Mouse (Mus musculus) midbrain, embryonic 10.5 days (tissue): ENCODE results near the gene 4931414P19Rik. TPM values are rescaled to one million over a fixed set of nuclear protein-coding genes. Genes with fewer than 3 reads are reported as not detected.

Experiments used
- DNase-seq: peaks from one replicate; pipeline ENCODE4 v3.0.0-alpha.2; 2017; ENCODE audit warnings: low spot score
- H3K27ac ChIP-seq: fragments of 300-500 bp; sonication (generic); replicated peaks from 2 replicates; pipeline ENCODE4 v1.5.1; 2016; ENCODE audit warnings: mild to moderate bottlenecking
- H3K27me3 ChIP-seq: fragments of 300-500 bp; sonication (generic); 2 replicates; pipeline ENCODE4 v1.6.1; 2016; ENCODE audit warnings: low read depth, mild to moderate bottlenecking; ENCODE audit not compliant: poor library complexity, severe bottlenecking
- H3K36me3 ChIP-seq: fragments of 300-500 bp; sonication (generic); 2 replicates; pipeline ENCODE4 v1.6.1; 2016; ENCODE audit warnings: mild to moderate bottlenecking, moderate library complexity
- H3K4me1 ChIP-seq: fragments of 300-500 bp; sonication (generic); 2 replicates; pipeline ENCODE4 v1.6.1; 2016
- H3K4me3 ChIP-seq: fragments of 300-500 bp; sonication (generic); 2 replicates; pipeline ENCODE4 v1.5.1; 2016; ENCODE audit warnings: mild to moderate bottlenecking, moderate library complexity
- H3K9me3 ChIP-seq: fragments of 300-500 bp; sonication (generic); replicated peaks from 2 replicates; pipeline ENCODE4 v1.6.1; 2016; ENCODE audit warnings: mild to moderate bottlenecking
- WGBS: fragments of 180-500 bp; shearing (Covaris S2); methylation state at CpG from one replicate; pipeline ENCODE4 v1.1.7; 2016; 5-methylcytosine and 5-hydroxymethylcytosine counted together
- polyA plus RNA-seq: library from polyadenylated mRNA; unstranded; fragments of >200 nt; fragmentation: Nextera tagmentation; extraction: Ambion mirVana; gene quantifications from 2 replicates; pipeline ENCODE4 v1.2.1, GENCODE M21; 2016

4931414P19Rik gene
- polyA plus RNA-seq, 1 experiment from 2014 or later = 11.0 TPM

DNA sequence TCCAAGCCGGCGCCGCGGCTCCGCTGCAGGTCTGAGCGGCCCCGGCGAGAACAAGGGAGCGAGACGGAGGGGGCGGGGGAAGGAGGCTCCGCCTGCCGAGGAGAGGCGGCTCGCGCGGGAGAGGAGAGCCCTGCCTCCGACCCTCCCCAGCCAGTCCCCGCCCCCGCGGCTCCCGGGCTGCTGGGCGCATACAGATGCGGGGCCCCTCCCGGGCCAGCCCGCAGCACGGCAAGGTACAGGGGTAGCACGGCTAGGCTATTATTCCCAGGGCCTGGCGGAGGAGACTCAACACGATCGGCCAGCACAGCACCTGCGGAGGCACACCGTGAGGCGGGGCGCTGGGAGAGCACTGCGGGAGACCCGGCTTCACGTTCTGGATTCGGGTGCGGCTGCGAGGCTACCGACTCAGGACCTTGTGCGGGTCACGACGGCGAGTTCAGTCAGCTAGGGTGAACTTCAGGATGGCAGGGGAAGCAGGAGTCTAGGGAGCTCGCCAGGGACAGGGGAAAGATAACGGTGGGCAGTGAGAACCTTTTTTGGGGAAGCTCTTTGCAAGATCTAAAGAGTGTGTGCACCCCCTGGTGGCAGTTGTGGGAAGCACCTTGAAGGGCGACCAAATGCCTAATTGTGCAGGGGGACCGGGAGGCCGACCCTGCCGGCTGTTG, 35.6 kb upstream of the 4931414P19Rik start, which contains the start of gene Cdh24:
TSS of gene Cdh24 (minus strand) at position 60 of the 665 bp plus-strand sequence.
- under 1% methylated on average over 52 of the region's 52 CpGs for WGBS
- peak within 1 kb of the TSS; percentile 87 for H3K4me3 ChIP-seq
- peak within 1 kb of the TSS; percentile 96 for H3K27ac ChIP-seq
- H3K36me3 ChIP-seq = peaks cover 75% of the 10 kb centered on the region
- peak; percentile 92 for DNase-seq
- no peaks in the 10 kb centered on the region for H3K27me3 ChIP-seq
- peaks cover 39% of the 10 kb centered on the region for H3K4me1 ChIP-seq
- no peaks in the 10 kb centered on the region for H3K9me3 ChIP-seq

DNA sequence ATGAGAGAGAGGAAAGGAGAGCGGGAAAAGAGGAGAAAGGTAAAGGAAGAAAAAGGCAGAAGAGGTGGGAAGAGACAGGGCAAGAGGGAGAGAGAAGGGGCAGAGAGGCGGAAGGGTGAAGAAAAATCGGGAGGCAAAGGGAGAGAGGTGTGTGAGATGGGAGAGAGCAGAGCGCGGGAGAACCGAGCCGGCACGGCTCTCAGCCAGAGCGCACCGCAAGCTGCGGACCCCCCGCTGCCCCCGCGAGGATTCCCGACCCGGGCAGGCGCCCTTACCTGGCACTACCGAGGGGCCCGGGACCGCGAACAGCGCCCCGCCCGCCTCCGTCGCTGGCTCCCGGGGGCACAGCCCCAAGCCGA, 35.1 kb upstream of the 4931414P19Rik start, which contains the start of gene Gm17606:
TSS of gene Gm17606 (plus strand) at position 7 of the 359 bp plus-strand sequence.
- no peaks in the 10 kb centered on the region for H3K9me3 ChIP-seq
- DNase-seq = no peak
- H3K4me1 ChIP-seq = peaks cover 39% of the 10 kb centered on the region
- no peaks in the 10 kb centered on the region for H3K27me3 ChIP-seq
- H3K36me3 ChIP-seq = peaks cover 75% of the 10 kb centered on the region
- peak within 1 kb of the TSS; percentile 87 for H3K4me3 ChIP-seq
- peak within 1 kb of the TSS; percentile 96 for H3K27ac ChIP-seq
- WGBS = under 1% methylated on average over 28 of the region's 28 CpGs

GRCm38 (mm10) chr14:54640121-54640520, 34.3 kb upstream of the 4931414P19Rik start:
- 36% methylated on average over 4 of the region's 4 CpGs for whole genome bisulfite sequencing
- H3K27ac ChIP-seq = peak overlapping the region; percentile 96
- no peaks in the 10 kb centered on the region for H3K27me3 ChIP-seq
- H3K4me3 ChIP-seq = peak overlapping the region; percentile 87
- H3K4me1 ChIP-seq = peaks cover 39% of the 10 kb centered on the region
- H3K9me3 ChIP-seq = no peaks in the 10 kb centered on the region
- H3K36me3 ChIP-seq = peaks cover 75% of the 10 kb centered on the region
- no peak for DNase-seq

GRCm38 (mm10) chr14:54638210-54638609, 32.4 kb upstream of the 4931414P19Rik start:
- WGBS = 88% methylated on average over 5 of the region's 5 CpGs
- Histone ChIP-seq H3K27ac (no peak overlapping the region), H3K27me3 (no peaks in the 10 kb centered on the region), H3K4me1 (peaks cover 39% of the 10 kb centered on the region), H3K36me3 (peaks cover 75% of the 10 kb centered on the region), H3K9me3 (no peaks in the 10 kb centered on the region), H3K4me3 (no peak overlapping the region)
- DNase-seq = no peak

DNA sequence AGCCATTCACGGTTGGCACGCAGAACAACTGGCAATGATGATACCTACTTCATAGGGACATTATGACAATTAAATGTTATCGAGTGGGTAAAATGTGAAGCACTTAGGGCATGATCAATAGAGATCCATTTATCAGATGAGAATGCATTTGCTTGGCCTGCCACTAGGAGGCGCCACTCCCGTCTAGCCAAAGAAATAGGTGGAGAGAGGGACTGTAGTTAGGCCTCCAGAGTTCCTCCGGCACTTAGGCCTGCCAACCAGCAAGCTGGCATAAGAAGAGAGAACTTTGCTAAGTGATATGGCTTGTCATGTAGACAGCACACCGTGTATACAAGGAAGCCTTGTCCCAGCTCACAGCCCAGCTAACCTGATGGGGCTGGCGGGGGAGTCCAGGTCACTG, 31.2 kb upstream of the 4931414P19Rik start:
- Histone ChIP-seq H3K4me1 (peaks cover 37% of the 10 kb centered on the region), H3K4me3 (no peak overlapping the region), H3K27me3 (no peaks in the 10 kb centered on the region), H3K9me3 (no peaks in the 10 kb centered on the region), H3K27ac (no peak overlapping the region), H3K36me3 (peaks cover 75% of the 10 kb centered on the region)
- WGBS = 47% methylated on average over 8 of the region's 8 CpGs
- peak; percentile 67 for DNase-seq

- no peak for DNase-seq
- H3K36me3 ChIP-seq = peaks cover 98% of the 10 kb centered on the region
- H3K27me3 ChIP-seq = no peaks in the 10 kb centered on the region
- WGBS = 79% methylated on average over 4 of the region's 4 CpGs
- no peaks in the 10 kb centered on the region for H3K9me3 ChIP-seq
- peaks cover 9% of the 10 kb centered on the region for H3K4me1 ChIP-seq
- 0 out of 2 replicates have a peak overlapping the region, but pooled peaks have one; percentile 1 for H3K27ac ChIP-seq
- H3K4me3 ChIP-seq = no peak overlapping the region
These were observed 28.4 kb upstream of the 4931414P19Rik start for GRCm38 (mm10) chr14:54634182-54634581.

DNA sequence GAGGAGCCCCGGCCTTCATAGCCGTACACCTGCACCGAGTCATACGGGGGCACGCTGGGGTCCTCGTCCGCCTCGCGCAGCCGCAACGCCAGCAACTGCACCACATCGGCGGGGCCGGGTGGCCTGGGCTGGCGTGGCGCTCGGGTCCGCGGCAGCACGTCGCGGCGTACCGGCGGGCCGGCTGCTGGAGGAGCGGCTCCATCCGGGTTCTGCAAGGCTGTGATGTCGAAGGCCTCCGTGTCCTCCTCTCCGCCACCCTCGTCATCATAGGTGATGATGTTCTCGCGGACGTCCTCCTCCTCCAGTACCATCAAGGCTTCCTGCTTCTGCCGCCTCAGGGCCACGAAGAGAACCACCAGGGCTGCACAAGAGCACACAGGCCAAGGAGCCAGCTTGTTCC, 26.5 kb upstream of the 4931414P19Rik start:
- Histone ChIP-seq H3K4me3 (no peak overlapping the region), H3K4me1 (no peaks in the 10 kb centered on the region), H3K36me3 (peaks cover 78% of the 10 kb centered on the region), H3K27me3 (no peaks in the 10 kb centered on the region), H3K27ac (no peak overlapping the region), H3K9me3 (no peaks in the 10 kb centered on the region)
- no peak for DNase-seq
- WGBS = 91% methylated on average over 37 of the region's 37 CpGs

DNA sequence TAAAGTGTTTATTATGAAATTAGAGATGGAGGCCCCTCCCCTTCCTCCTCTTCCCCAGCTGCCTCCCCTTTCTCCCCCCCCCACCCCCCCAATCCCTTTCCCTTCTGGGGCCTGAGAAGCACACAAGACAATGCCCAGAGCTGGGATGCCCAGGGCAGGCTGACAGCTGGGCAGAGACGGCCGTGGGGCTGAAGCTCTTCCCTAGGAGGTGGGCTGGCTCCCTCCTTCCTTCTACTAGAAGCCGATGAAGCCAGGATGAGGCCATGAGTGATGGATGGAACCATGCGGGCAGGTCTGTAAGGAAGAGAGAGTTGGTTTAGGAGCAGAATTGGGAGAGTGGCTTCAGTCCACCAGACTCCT, 25.4 kb upstream of the 4931414P19Rik start:
- peaks cover 68% of the 10 kb centered on the region for H3K36me3 ChIP-seq

DNA sequence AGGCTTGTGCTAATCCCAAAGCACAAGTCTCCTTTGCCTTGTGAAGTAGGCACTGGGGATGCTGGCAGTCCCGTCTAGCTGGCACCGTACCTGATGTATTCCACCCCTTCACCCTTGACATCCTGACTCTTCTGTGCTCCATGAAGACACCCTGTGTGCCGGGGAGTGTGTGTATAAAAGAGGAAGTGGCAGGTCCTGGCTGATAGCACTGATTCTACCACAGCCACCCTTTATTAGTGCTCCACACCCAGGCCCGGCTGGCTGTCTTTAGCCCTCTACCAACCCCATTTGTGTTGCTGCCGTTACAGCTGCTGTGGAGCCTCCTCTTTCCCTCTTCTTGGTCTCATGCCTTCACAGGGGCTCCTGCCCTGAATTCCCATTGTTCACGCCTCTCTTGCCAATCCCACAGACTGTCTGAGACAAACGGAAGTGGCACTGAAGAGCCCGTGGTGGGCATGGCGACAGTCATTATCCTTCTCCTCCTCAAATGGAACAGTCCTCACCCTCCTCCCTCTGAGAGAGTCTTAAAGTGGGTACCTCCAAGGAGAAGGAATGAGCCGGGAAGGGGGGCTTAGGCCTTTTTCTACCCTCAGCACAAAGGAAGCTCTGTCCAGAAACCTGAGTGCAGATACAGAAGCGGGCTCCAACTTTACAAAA, 24.9 kb upstream of the 4931414P19Rik start:
- Histone ChIP-seq H3K9me3 (no peaks in the 10 kb centered on the region), H3K4me3 (no peak overlapping the region), H3K4me1 (0 out of 2 replicates have a peak, but pooled peaks cover 1% of the 10 kb centered on the region), H3K27me3 (no peaks in the 10 kb centered on the region), H3K27ac (0 out of 2 replicates have a peak overlapping the region, but pooled peaks have one; percentile 9), H3K36me3 (peaks cover 63% of the 10 kb centered on the region)
- WGBS = 86% methylated on average over 11 of the region's 11 CpGs
- no peak for DNase-seq

More for the DNA sequence above, 25.4 kb upstream of the 4931414P19Rik start:
- H3K27ac ChIP-seq = no peak overlapping the region
- no peak overlapping the region for H3K4me3 ChIP-seq
- DNase-seq = no peak
- H3K9me3 ChIP-seq = no peaks in the 10 kb centered on the region
- no peaks in the 10 kb centered on the region for H3K4me1 ChIP-seq
- 91% methylated on average over 4 of the region's 4 CpGs for WGBS
- no peaks in the 10 kb centered on the region for H3K27me3 ChIP-seq

- Histone ChIP-seq H3K9me3 (no peaks in the 10 kb centered on the region), H3K4me1 (peaks cover 9% of the 10 kb centered on the region), H3K36me3 (peaks cover 54% of the 10 kb centered on the region), H3K27me3 (no peaks in the 10 kb centered on the region), H3K27ac (no peak overlapping the region), H3K4me3 (no peak overlapping the region)
- no peak for DNase-seq
- WGBS = 89% methylated on average over 2 of the region's 2 CpGs
These were observed 24.0 kb upstream of the 4931414P19Rik start for GRCm38 (mm10) chr14:54629797-54630196.

GRCm38 (mm10) chr14:54628103-54628502, 22.3 kb upstream of the 4931414P19Rik start:
- no peaks in the 10 kb centered on the region for H3K9me3 ChIP-seq
- WGBS = 78% methylated on average over 5 of the region's 5 CpGs
- H3K27ac ChIP-seq = no peak overlapping the region
- no peaks in the 10 kb centered on the region for H3K27me3 ChIP-seq
- peaks cover 37% of the 10 kb centered on the region for H3K36me3 ChIP-seq
- no peak overlapping the region for H3K4me3 ChIP-seq
- peaks cover 14% of the 10 kb centered on the region for H3K4me1 ChIP-seq
- DNase-seq = no peak

GRCm38 (mm10) chr14:54624976-54625375, 19.2 kb upstream of the 4931414P19Rik start:
- Histone ChIP-seq H3K9me3 (no peaks in the 10 kb centered on the region), H3K4me3 (no peak overlapping the region), H3K4me1 (peaks cover 14% of the 10 kb centered on the region), H3K27me3 (no peaks in the 10 kb centered on the region), H3K36me3 (peaks cover 5% of the 10 kb centered on the region), H3K27ac (peak overlapping the region; percentile 46; the same call in 1 of the 2 replicates)
- no peak for DNase-seq
- WGBS = 81% methylated on average over 10 of the region's 10 CpGs

- H3K27ac ChIP-seq = no peak overlapping the region
- no peak for DNase-seq
- H3K4me1 ChIP-seq = peaks cover 14% of the 10 kb centered on the region
- H3K9me3 ChIP-seq = no peaks in the 10 kb centered on the region
- no peak overlapping the region for H3K4me3 ChIP-seq
- no peaks in the 10 kb centered on the region for H3K27me3 ChIP-seq
- 86% methylated on average over 6 of the region's 6 CpGs for WGBS
- no peaks in the 10 kb centered on the region for H3K36me3 ChIP-seq
These were observed 17.5 kb upstream of the 4931414P19Rik start for GRCm38 (mm10) chr14:54623334-54623733.
